Mouse (Mus musculus) kidney, postnatal 10 days (tissue): ENCODE measurements around the gene Gm5134.

Source experiments
- DNase-seq: peaks from one replicate; pipeline ENCODE4 v3.0.0; 2021; ENCODE audit warnings: mixed read lengths

Gene Gm5134

GRCm38 (mm10) chr10:75954381-75954811, at the start of gene Gm5134:
Gene Gm5134, plus strand, starts transcription at chr10:75954514.
- no peak for DNase-seq

GRCm38 (mm10) chr10:75906882-75907281, 47.4 kb upstream of the Gm5134 start:
- no peak for DNase-seq

GRCm38 (mm10) chr10:75910698-75911097, 43.6 kb upstream of the Gm5134 start:
- DNase-seq, result no peak

GRCm38 (mm10) chr10:75913013-75913589, 41.2 kb upstream of the Gm5134 start:
- no peak for DNase-seq

GRCm38 (mm10) chr10:75915557-75915956, 38.8 kb upstream of the Gm5134 start:
- no peak for DNase-seq

- no peak for DNase-seq
Measured at GRCm38 (mm10) chr10:75916840-75917239, 37.5 kb upstream of the Gm5134 start.

- no peak for DNase-seq
Measured at GRCm38 (mm10) chr10:75919026-75919425, 35.3 kb upstream of the Gm5134 start.

- DNase-seq, result peak; percentile 98
Measured at GRCm38 (mm10) chr10:75921026-75921725, 33.1 kb upstream of the Gm5134 start, which contains the start of gene Smarcb1. Gene Smarcb1, minus strand, starts transcription at chr10:75921617.

- DNase-seq, result peak; percentile 60
Measured at GRCm38 (mm10) chr10:75921726-75922560, 32.4 kb upstream of the Gm5134 start.

- no peak for DNase-seq
Measured at GRCm38 (mm10) chr10:75924324-75924723, 30.0 kb upstream of the Gm5134 start.

GRCm38 (mm10) chr10:75926396-75926795, 27.9 kb upstream of the Gm5134 start:
- DNase-seq, result no peak

GRCm38 (mm10) chr10:75930304-75930703, 24.0 kb upstream of the Gm5134 start:
- DNase-seq, result peak; percentile 77

- no peak for DNase-seq
Measured at GRCm38 (mm10) chr10:75931311-75931710, 23.0 kb upstream of the Gm5134 start.

- DNase-seq, result peak; percentile 87
Measured at GRCm38 (mm10) chr10:75932081-75932678, 22.1 kb upstream of the Gm5134 start.

GRCm38 (mm10) chr10:75932891-75933290, 21.4 kb upstream of the Gm5134 start, which contains the start of gene Chchd10:
Gene Chchd10, plus strand, starts transcription at chr10:75933130.
- no peak for DNase-seq

- no peak for DNase-seq
Measured at GRCm38 (mm10) chr10:75934991-75935390, 19.3 kb upstream of the Gm5134 start.

GRCm38 (mm10) chr10:75935680-75936541, 18.4 kb upstream of the Gm5134 start, which contains the start of gene Mmp11:
Gene Mmp11, minus strand, starts transcription at chr10:75936496.
- peak; percentile 90 for DNase-seq

GRCm38 (mm10) chr10:75936909-75937667, 17.2 kb upstream of the Gm5134 start:
- no peak for DNase-seq

GRCm38 (mm10) chr10:75937851-75938643, 16.3 kb upstream of the Gm5134 start:
- DNase-seq, result peak; percentile 38
